Mouse (Mus musculus) c-Kit-positive CD71-positive TER-119-positive erythroid progenitor cells, embryonic 14.5 days (primary cell): ENCODE results near the gene Lrrc39.
"Not testable (repeated sequence)": the region's sequence is repeated elsewhere in the genome, so short reads cannot be mapped to it uniquely, and the experiment has no call there.

Experiments used
- DNase-seq: peaks from one replicate; pipeline ENCODE4 v3.0.0-alpha.2; 2013; ENCODE audit warnings: low spot score

The Lrrc39 gene

GRCm38 (mm10) chr3:116562408-116563094, at the start of gene Lrrc39:
Lrrc39 (plus strand) TSS chr3:116562973.
- peak; percentile 82 for DNase-seq

- no peak for DNase-seq
Measured at GRCm38 (mm10) chr3:116520141-116520761, 42.5 kb upstream of the Lrrc39 start.

GRCm38 (mm10) chr3:116529741-116530140, 33.0 kb upstream of the Lrrc39 start:
- DNase-seq: no peak

- DNase-seq: no peak
Measured at GRCm38 (mm10) chr3:116530826-116531225, 31.9 kb upstream of the Lrrc39 start.

- DNase-seq: no peak
Measured at GRCm38 (mm10) chr3:116536428-116537199, 26.2 kb upstream of the Lrrc39 start.

- DNase-seq: no peak
Measured at GRCm38 (mm10) chr3:116537200-116537573, 25.6 kb upstream of the Lrrc39 start.

GRCm38 (mm10) chr3:116542070-116542469, 20.7 kb upstream of the Lrrc39 start:
- DNase-seq: no peak

GRCm38 (mm10) chr3:116542532-116542931, 20.2 kb upstream of the Lrrc39 start:
- no peak for DNase-seq

GRCm38 (mm10) chr3:116547430-116547829, 15.3 kb upstream of the Lrrc39 start:
- no peak for DNase-seq

GRCm38 (mm10) chr3:116551362-116551761, 11.4 kb upstream of the Lrrc39 start:
- DNase-seq: no peak

GRCm38 (mm10) chr3:116561315-116561714, 1.5 kb upstream of the Lrrc39 start:
- DNase-seq: not testable (repeated sequence)

- DNase-seq: no peak
Measured at GRCm38 (mm10) chr3:116563095-116563492, 321 bp downstream of the Lrrc39 start.

- DNase-seq: no peak
Measured at GRCm38 (mm10) chr3:116570628-116571027, 7.9 kb downstream of the Lrrc39 start.

- no peak for DNase-seq
Measured at GRCm38 (mm10) chr3:116577286-116577685, 14.5 kb downstream of the Lrrc39 start.

- DNase-seq: no peak
Measured at GRCm38 (mm10) chr3:116582201-116582600, 19.4 kb downstream of the Lrrc39 start.

GRCm38 (mm10) chr3:116594076-116594727, 31.4 kb downstream of the Lrrc39 start:
- peak; percentile 6 for DNase-seq

- DNase-seq: peak; percentile 98
Measured at GRCm38 (mm10) chr3:116594728-116595602, 32.2 kb downstream of the Lrrc39 start, which contains the start of gene Sass6. Sass6 (plus strand) TSS chr3:116594982.

- DNase-seq: peak; percentile 28
Measured at GRCm38 (mm10) chr3:116595603-116595991, 32.8 kb downstream of the Lrrc39 start.

GRCm38 (mm10) chr3:116599705-116600104, 36.9 kb downstream of the Lrrc39 start:
- no peak for DNase-seq

GRCm38 (mm10) chr3:116601005-116601404, 38.2 kb downstream of the Lrrc39 start:
- DNase-seq: no peak

- DNase-seq: no peak
Measured at GRCm38 (mm10) chr3:116601781-116602180, 39.0 kb downstream of the Lrrc39 start.
